Mouse (Mus musculus) E14TG2a.4 (cell line): ENCODE data around the gene Efna5.

Source experiments
- H3K27me3 ChIP-seq: 2 replicates; pipeline ENCODE4 v1.6.1; 2014; ENCODE audit warnings: low read length, control low read depth; ENCODE audit not compliant: insufficient read depth
- H3K36me3 ChIP-seq: 2 replicates; pipeline ENCODE4 v1.6.1; 2014; ENCODE audit warnings: low read length, control low read depth; ENCODE audit not compliant: insufficient read depth
- H3K4me1 ChIP-seq: replicated peaks from 2 replicates; pipeline ENCODE4 v1.6.1; 2014; ENCODE audit warnings: low read depth, low read length, control low read depth
- H3K4me3 ChIP-seq: replicated peaks from 2 replicates; pipeline ENCODE4 v1.5.1; 2014; ENCODE audit warnings: mild to moderate bottlenecking, low read length
- H3K9me3 ChIP-seq: 2 replicates; pipeline ENCODE4 v1.6.1; 2014; ENCODE audit warnings: low read length, control low read depth
- CTCF ChIP-seq: conservative IDR thresholded peaks from 2 replicates; pipeline ENCODE4 v1.5.1; 2014; ENCODE audit warnings: low read length
- NANOG ChIP-seq: IDR thresholded peaks from 2 replicates; pipeline ENCODE4 v1.6.1; 2014; ENCODE audit warnings: borderline replicate concordance, low read length, mixed read lengths
- POU5F1 ChIP-seq: IDR thresholded peaks from 2 replicates; pipeline ENCODE4 v1.6.1; 2014; ENCODE audit warnings: low read length, borderline replicate concordance

Gene Efna5

DNA sequence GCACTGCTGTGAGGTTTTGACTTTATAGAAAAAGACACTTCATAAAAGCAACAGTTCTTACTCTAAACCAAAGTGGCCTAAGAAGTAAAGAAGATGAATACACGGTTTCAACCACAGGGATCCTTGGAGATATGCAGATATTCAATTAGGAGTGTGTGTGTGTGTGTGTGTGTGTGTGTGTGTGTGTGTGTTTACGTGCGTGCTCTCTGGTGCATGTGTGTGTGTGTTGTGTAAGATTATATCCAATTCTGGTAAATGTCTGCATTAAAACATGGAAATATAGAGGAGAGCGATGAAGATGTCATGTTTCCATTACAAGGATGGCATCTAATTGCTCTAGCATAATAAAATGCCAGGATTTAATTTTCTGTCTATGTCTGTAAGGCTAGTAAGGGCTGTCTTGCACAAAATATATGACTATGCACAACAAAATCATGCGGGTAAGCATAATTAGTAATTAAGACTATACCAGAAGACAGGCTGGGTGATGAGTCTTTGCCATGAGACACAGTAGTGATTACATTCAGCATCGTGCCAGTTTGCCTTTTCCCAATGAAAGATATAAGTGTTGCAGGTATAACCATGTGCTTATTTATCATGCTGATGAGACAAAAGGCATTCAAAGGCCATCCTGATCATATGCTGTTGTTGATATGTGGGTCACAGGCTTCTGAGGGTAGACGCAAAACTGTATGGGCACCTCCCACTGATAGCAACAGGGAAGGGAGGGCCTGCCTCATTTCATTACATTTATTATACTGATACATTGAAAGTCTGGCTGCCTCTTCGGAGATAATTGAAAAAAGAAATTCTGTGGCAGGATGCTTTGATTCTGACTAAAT lies 256.1 kb downstream of the Efna5 start:
- no peaks in the 10 kb centered on the region for H3K27me3 ChIP-seq
- no peaks in the 10 kb centered on the region for H3K9me3 ChIP-seq
- no peaks in the 10 kb centered on the region for H3K36me3 ChIP-seq
- TF ChIP-seq POU5F1: no peak
- no peak for TF ChIP-seq NANOG
- TF ChIP-seq CTCF: no peak
- H3K4me3 ChIP-seq: no peak overlapping the region
- no peaks in the 10 kb centered on the region for H3K4me1 ChIP-seq

DNA sequence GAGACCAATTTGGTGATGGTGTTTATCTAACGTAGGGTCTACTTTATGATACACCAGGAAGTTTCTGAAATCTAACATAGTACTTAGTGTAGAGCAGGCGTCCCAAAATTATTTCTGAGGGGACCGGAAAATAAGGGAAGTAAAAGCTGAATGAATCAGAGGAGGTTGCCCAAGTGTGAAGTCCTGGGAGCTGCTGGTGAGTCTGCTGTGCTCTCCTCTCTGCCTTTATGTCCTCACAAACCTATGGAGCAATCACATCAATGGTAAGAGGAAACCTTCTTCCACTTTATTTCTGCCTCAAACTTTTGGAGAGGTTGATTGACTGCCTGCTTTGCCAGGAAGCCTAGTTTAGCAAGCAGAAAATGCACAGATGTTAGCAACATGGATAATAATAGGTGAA lies 257.9 kb downstream of the Efna5 start:
- Histone ChIP-seq H3K4me3 (no peak overlapping the region), H3K4me1 (no peaks in the 10 kb centered on the region), H3K27me3 (no peaks in the 10 kb centered on the region), H3K36me3 (no peaks in the 10 kb centered on the region), H3K9me3 (no peaks in the 10 kb centered on the region)
- TF ChIP-seq CTCF (no peak), POU5F1 (no peak), NANOG (no peak)

DNA sequence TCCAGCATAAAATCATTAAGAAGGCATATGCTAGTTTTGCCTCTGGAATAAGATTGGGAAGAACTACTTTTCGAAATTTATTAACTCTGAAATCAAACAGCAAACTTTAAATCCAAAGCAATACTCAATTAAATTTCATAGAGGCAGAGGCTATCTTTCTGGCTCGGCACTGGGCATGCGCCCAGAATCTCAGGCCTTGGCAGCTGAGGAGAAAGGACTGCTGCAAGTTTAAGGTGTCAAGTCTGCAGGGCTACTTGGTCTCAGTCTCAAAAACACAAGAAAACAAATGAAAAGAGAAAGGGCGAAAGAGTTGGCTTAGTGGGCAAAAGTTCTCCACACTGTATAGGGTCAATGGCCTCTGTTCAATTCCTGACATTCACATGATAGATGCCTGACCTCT lies 258.6 kb downstream of the Efna5 start:
- Histone ChIP-seq H3K4me1 (no peaks in the 10 kb centered on the region), H3K36me3 (no peaks in the 10 kb centered on the region), H3K4me3 (no peak overlapping the region), H3K9me3 (no peaks in the 10 kb centered on the region), H3K27me3 (no peaks in the 10 kb centered on the region)
- TF ChIP-seq NANOG (no peak), CTCF (no peak), POU5F1 (no peak)

DNA sequence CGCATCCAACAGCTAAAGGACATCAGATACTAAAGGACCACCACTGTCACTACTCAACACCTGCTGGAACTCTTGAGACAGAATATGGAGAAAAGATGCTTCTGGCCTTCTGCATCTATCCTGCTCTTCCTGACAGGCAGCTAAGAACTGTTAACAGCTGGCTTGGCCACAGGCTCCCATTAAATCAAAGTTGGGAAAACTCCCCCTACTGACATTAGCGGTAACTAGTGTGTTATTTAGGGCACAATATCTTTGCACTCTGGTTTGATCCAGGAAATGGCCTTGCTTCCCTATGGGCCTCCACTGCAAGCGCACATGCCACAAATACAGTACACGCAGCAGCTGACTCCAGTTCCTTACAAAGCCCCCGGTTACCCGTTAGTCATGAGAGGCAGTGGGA lies 266.0 kb downstream of the Efna5 start:
- TF ChIP-seq CTCF (no peak), NANOG (no peak), POU5F1 (no peak)
- no peaks in the 10 kb centered on the region for H3K36me3 ChIP-seq
- no peaks in the 10 kb centered on the region for H3K9me3 ChIP-seq
- no peaks in the 10 kb centered on the region for H3K27me3 ChIP-seq
- H3K4me3 ChIP-seq: no peak overlapping the region
- no peaks in the 10 kb centered on the region for H3K4me1 ChIP-seq

DNA sequence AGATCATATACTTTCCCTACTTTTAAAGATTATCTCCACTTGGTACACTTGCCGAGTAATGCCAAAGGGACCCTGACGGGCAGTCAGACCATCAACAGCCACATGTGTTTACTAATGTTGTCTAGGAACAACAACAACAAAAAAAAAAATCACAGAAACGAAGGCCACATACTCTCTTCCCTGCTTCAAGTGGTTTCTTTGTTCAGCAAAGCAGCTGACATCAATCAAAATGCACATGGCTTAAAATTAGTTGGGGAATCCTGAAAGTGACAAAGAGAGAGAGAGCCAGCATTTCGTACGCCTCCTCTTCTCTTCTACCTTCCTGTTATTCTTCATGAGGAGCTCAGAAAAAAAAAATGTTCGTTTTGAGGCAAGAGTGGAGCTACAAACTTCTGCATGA lies 266.4 kb downstream of the Efna5 start:
- Histone ChIP-seq H3K27me3 (no peaks in the 10 kb centered on the region), H3K4me1 (no peaks in the 10 kb centered on the region), H3K4me3 (no peak overlapping the region), H3K9me3 (no peaks in the 10 kb centered on the region), H3K36me3 (no peaks in the 10 kb centered on the region)
- TF ChIP-seq NANOG: no peak
- TF ChIP-seq CTCF: no peak
- no peak for TF ChIP-seq POU5F1

DNA sequence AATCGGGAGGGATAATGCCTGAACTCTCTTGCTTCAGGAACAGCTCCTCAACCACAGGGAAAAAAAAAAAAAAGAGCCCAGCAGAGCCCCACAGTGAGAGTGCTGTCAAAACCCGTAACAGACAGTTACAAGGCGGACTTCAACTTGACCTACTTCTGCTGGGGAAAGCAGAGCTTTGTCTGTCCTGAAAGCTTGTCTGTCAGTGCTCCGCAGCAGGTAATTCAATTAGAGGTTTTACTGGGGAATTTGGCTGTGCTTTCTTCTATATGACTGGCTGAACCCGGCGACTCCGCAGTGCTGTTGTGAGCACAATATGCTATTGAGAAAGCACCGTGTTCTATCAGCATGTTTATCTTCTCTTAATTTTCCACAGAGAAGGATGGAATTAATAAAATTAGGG lies 266.9 kb downstream of the Efna5 start:
- TF ChIP-seq CTCF: no peak
- TF ChIP-seq NANOG: no peak
- TF ChIP-seq POU5F1: no peak
- no peaks in the 10 kb centered on the region for H3K4me1 ChIP-seq
- no peaks in the 10 kb centered on the region for H3K9me3 ChIP-seq
- H3K36me3 ChIP-seq: no peaks in the 10 kb centered on the region
- H3K4me3 ChIP-seq: no peak overlapping the region
- H3K27me3 ChIP-seq: no peaks in the 10 kb centered on the region

DNA sequence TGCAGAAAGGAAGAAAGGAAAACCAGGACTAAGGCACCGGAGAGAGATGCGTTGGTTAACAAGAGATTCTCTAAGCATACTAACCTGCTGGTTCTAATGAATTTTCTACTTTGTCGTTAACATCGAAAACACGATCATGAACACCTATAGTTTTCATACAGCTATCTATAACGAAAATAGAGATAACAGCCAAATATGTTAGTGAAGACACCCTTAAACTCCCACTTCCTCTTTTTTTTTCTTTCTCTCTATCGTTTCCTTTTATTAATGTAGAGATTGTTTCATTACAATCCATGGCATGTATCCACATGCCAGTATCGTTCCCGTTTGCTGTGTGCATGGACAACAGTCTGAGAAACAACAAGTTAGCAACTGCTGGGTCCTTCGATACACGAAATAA lies 267.9 kb downstream of the Efna5 start:
- no peak for TF ChIP-seq CTCF
- no peak for TF ChIP-seq NANOG
- TF ChIP-seq POU5F1: no peak
- no peaks in the 10 kb centered on the region for H3K4me1 ChIP-seq
- no peaks in the 10 kb centered on the region for H3K27me3 ChIP-seq
- no peaks in the 10 kb centered on the region for H3K9me3 ChIP-seq
- H3K4me3 ChIP-seq: no peak overlapping the region
- H3K36me3 ChIP-seq: no peaks in the 10 kb centered on the region

DNA sequence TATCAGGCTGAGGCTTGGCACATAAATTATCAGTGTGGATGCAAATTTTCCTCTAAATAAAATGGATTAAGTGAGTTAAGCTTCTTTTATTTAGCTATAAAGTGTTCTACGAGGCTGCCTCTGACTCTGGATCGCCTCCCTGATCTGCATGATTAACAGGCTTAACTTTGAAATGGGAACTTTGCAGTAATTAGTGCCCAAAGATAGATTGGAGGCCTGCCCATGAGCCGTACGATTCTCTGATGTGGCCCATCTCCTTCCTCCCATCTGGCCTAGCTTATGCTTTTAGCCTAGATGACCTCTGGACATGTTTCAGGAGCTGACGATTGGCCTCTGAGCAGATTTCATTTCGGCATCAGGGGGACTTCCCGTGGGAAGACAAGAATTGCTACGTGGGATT lies 273.0 kb downstream of the Efna5 start:
- no peak overlapping the region for H3K4me3 ChIP-seq
- no peaks in the 10 kb centered on the region for H3K9me3 ChIP-seq
- H3K27me3 ChIP-seq: no peaks in the 10 kb centered on the region
- TF ChIP-seq POU5F1 (no peak), CTCF (no peak), NANOG (no peak)
- H3K4me1 ChIP-seq: no peaks in the 10 kb centered on the region
- no peaks in the 10 kb centered on the region for H3K36me3 ChIP-seq

DNA sequence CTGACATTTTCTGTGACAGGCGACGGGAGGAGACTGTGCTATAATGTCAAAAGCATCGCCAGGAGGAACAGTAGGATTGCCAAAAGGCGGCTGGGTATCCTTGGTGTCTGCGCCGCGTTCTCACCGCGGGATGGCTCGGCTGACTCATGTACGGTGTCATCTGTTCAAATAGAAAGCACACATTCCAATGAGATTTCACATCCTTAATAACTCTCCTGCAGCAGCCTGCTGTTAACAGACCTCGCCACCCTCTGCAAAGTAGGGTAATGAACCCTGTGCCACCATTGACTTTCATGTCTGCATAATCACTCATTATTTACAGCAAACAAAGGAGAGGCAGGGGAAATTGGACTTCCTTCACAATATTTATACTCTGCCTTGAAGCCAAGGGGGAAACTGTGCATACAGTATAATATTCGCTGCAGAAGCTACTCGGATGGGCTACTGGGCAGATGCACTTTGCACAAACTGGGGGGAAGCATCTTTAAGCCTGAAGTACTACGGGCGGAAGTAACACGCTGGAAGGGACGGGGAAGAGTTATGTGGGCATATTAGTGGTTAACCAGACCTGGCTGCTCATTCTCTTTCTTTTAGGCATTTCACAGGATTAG lies 273.7 kb downstream of the Efna5 start:
- Histone ChIP-seq H3K4me1 (no peaks in the 10 kb centered on the region), H3K27me3 (no peaks in the 10 kb centered on the region), H3K9me3 (no peaks in the 10 kb centered on the region), H3K4me3 (no peak overlapping the region), H3K36me3 (no peaks in the 10 kb centered on the region)
- TF ChIP-seq CTCF (no peak), POU5F1 (no peak), NANOG (no peak)
